ENCODE assay signal across 20 mouse cellular contexts in the genomic region with DNA sequence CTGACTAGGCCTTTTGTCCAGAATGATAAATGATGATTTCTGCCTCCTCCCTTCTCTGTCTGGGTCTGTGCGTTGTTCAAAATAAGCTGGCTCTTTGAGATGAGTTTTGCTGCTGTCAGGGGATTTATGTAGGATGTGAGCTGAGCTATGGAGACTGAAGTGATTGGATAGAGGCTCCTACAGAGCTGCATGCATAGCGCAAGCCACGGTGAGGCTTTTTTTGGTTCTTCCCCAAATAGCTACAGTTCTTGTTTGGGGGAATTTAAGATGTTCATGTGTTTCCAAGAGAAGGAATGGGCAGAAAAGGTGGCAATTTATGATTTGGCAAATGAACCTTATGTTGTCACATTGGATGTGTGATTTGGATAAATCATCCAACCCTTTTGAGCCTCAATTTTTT.
A peak's percentile ranks its signal among the peaks of the same experiment; 100 is the strongest.
DNase-seq lines count a peak whose midpoint lies in the region; TF ChIP-seq lines count a peak whose summit lies in the region.
"Had no signal": no experiment of that assay in that cellular context is flagged by ENCODE, and none has a peak within 500 bp of the region (broad histone marks: within the 10 kb centered on the region; RNA-seq: fewer than 3 reads in every experiment).

No protein-coding gene starts in this region.

- no peak for TF ChIP-seq POLR2A in brain, embryonic 14.5 days (IDR thresholded peaks at IDR 0.05; ENCODE audit: borderline replicate concordance, extremely low read depth, insufficient read depth, insufficient read length, poor library complexity, severe bottlenecking)

- intact Hi-C loops in left cerebral cortex, postnatal 36 days (cut with DNase I): no loop called here

- DNase-seq in left cerebral cortex, adult 11 months (ENCODE audit: low spot score): peak; percentile 4
- no peak for DNase-seq in left cerebral cortex, postnatal 36 days (ENCODE audit: low spot score in 2 of 2)
- DNase-seq in brain, embryonic 14.5 days (ENCODE audit: low read depth): peak; percentile 9
- DNase-seq in frontal cortex, postnatal 36 days (ENCODE audit: low spot score in 2 of 2): peak; percentile 6 to 46
- DNase-seq in right cerebral cortex, postnatal 10 days (ENCODE audit: low spot score in 2 of 2): peak; percentile 22 to 39
- no peak for DNase-seq in gastrocnemius, postnatal 4 days (ENCODE audit: low spot score in 2 of 2)
- no peak for DNase-seq in ovary, postnatal 36 days (ENCODE audit: low spot score)
- DNase-seq: adrenal gland, adult 8-10 months; B cell, adult 2 months; cerebellum, adult 11 months; cerebellum, adult 9-10 months; cerebellum, postnatal 36 days; gastrocnemius, adult 2 months; gastrocnemius, postnatal 36 days; heart, adult 2 months; heart, postnatal 4 days; kidney, adult 11 months; kidney, postnatal 25 days; retina, postnatal 1 day; thymus, postnatal 36 days had no signal

- TF ChIP-seq CTCF in brain, embryonic 14.5 days (IDR thresholded peaks at IDR 0.05; ENCODE audit: borderline replicate concordance, extremely low read depth, insufficient read depth, insufficient read length): no peak

Comparison
In these comparisons a context has a peak if more than half of its experiments do, and no peak if none do; other contexts are left out.
1. DNase-seq: peak in left cerebral cortex, adult 11 months (single experiment), brain, embryonic 14.5 days (single experiment), frontal cortex, postnatal 36 days (2 of 2) and right cerebral cortex, postnatal 10 days (2 of 2); none in left cerebral cortex, postnatal 36 days (0 of 2), gastrocnemius, postnatal 4 days (0 of 2) and ovary, postnatal 36 days (single experiment).